Mouse (Mus musculus): ENCODE data around the gene Ruvbl2. TPM values are rescaled to one million over a fixed set of nuclear protein-coding genes. Genes with fewer than 3 reads are reported as not detected.

The Ruvbl2 gene
- polyA plus RNA-seq, 1 experiment = 125 TPM

- TF ChIP-seq POLR2A (IDR thresholded peaks at IDR 0.05; ENCODE audit: borderline replicate concordance, extremely low read depth, insufficient read depth, insufficient read length, poor library complexity, severe bottlenecking) (no peak), CTCF (IDR thresholded peaks at IDR 0.05; ENCODE audit: borderline replicate concordance, extremely low read depth, insufficient read depth, insufficient read length) (no peak)
- DNase-seq (ENCODE audit: low read depth) = no peak
These were observed 22.5 kb upstream of the Ruvbl2 start for GRCm38 (mm10) chr7:45460377-45460776.

- DNase-seq (ENCODE audit: low read depth) = peak; percentile 100
- TF ChIP-seq POLR2A (IDR thresholded peaks at IDR 0.05; ENCODE audit: borderline replicate concordance, extremely low read depth, insufficient read depth, insufficient read length, poor library complexity, severe bottlenecking) = peak; percentile 75; the same call in 1 of the 2 replicates
These were observed 21.8 kb upstream of the Ruvbl2 start, which contains the start of gene Ftl1 for GRCm38 (mm10) chr7:45459564-45460140. Gene Ftl1 (minus strand): TSS chr7:45459884.

- TF ChIP-seq POLR2A (IDR thresholded peaks at IDR 0.05; ENCODE audit: borderline replicate concordance, extremely low read depth, insufficient read depth, insufficient read length, poor library complexity, severe bottlenecking) (no peak; the same call in 1 of the 2 replicates), CTCF (IDR thresholded peaks at IDR 0.05; ENCODE audit: borderline replicate concordance, extremely low read depth, insufficient read depth, insufficient read length) (no peak)
- peak; percentile 91 for DNase-seq (ENCODE audit: low read depth)
These were observed 21.1 kb upstream of the Ruvbl2 start for GRCm38 (mm10) chr7:45458748-45459563.

GRCm38 (mm10) chr7:45457204-45458060 lies 19.5 kb upstream of the Ruvbl2 start:
- no peak for DNase-seq (ENCODE audit: low read depth)
- TF ChIP-seq POLR2A (IDR thresholded peaks at IDR 0.05; ENCODE audit: borderline replicate concordance, extremely low read depth, insufficient read depth, insufficient read length, poor library complexity, severe bottlenecking) (no peak), CTCF (IDR thresholded peaks at IDR 0.05; ENCODE audit: borderline replicate concordance, extremely low read depth, insufficient read depth, insufficient read length) (no peak)

- TF ChIP-seq CTCF (IDR thresholded peaks at IDR 0.05; ENCODE audit: borderline replicate concordance, extremely low read depth, insufficient read depth, insufficient read length) = no peak
- TF ChIP-seq POLR2A (IDR thresholded peaks at IDR 0.05; ENCODE audit: borderline replicate concordance, extremely low read depth, insufficient read depth, insufficient read length, poor library complexity, severe bottlenecking) = no peak
- DNase-seq (ENCODE audit: low read depth) = no peak
These were observed 18.9 kb upstream of the Ruvbl2 start for GRCm38 (mm10) chr7:45456721-45457203.

GRCm38 (mm10) chr7:45455932-45456696 lies 18.2 kb upstream of the Ruvbl2 start:
- TF ChIP-seq POLR2A (IDR thresholded peaks at IDR 0.05; ENCODE audit: borderline replicate concordance, extremely low read depth, insufficient read depth, insufficient read length, poor library complexity, severe bottlenecking) = no peak
- TF ChIP-seq CTCF (IDR thresholded peaks at IDR 0.05; ENCODE audit: borderline replicate concordance, extremely low read depth, insufficient read depth, insufficient read length) = no peak
- DNase-seq (ENCODE audit: low read depth) = no peak

- TF ChIP-seq POLR2A (IDR thresholded peaks at IDR 0.05; ENCODE audit: borderline replicate concordance, extremely low read depth, insufficient read depth, insufficient read length, poor library complexity, severe bottlenecking) (no peak), CTCF (IDR thresholded peaks at IDR 0.05; ENCODE audit: borderline replicate concordance, extremely low read depth, insufficient read depth, insufficient read length) (no peak)
- no peak for DNase-seq (ENCODE audit: low read depth)
These were observed 17.1 kb upstream of the Ruvbl2 start for GRCm38 (mm10) chr7:45454971-45455370.

GRCm38 (mm10) chr7:45451344-45451982 lies 13.6 kb upstream of the Ruvbl2 start:
- no peak for TF ChIP-seq POLR2A (IDR thresholded peaks at IDR 0.05; ENCODE audit: borderline replicate concordance, extremely low read depth, insufficient read depth, insufficient read length, poor library complexity, severe bottlenecking)
- peak; percentile 87 for TF ChIP-seq CTCF (IDR thresholded peaks at IDR 0.05; ENCODE audit: borderline replicate concordance, extremely low read depth, insufficient read depth, insufficient read length)

GRCm38 (mm10) chr7:45449974-45450373 lies 12.1 kb upstream of the Ruvbl2 start:
- DNase-seq (ENCODE audit: low read depth) = no peak
- TF ChIP-seq POLR2A (IDR thresholded peaks at IDR 0.05; ENCODE audit: borderline replicate concordance, extremely low read depth, insufficient read depth, insufficient read length, poor library complexity, severe bottlenecking) (no peak), CTCF (IDR thresholded peaks at IDR 0.05; ENCODE audit: borderline replicate concordance, extremely low read depth, insufficient read depth, insufficient read length) (no peak)

More at GRCm38 (mm10) chr7:45451344-45451982, 13.6 kb upstream of the Ruvbl2 start:
- DNase-seq (ENCODE audit: low read depth) = peak; percentile 81
